Mouse (Mus musculus) kidney, embryonic 16.5 days (tissue): Measurements from ENCODE around the gene Cdc42ep1. TPM values are rescaled to one million over a fixed set of nuclear protein-coding genes. Genes with fewer than 3 reads are reported as not detected.
A peak's percentile ranks its signal among the peaks of the same experiment; 100 is the strongest.

Source experiments
- ATAC-seq: fragments of 200-750 bp; cut with Nextera tagmentation; 2 replicates; pipeline ENCODE4 v1.8.0; 2017; ENCODE audit warnings: moderate TSS enrichment; ENCODE audit not compliant: low FRiP score, low TSS enrichment
- H3K27ac ChIP-seq: fragments of 300-500 bp; sonication (generic); 2 replicates; pipeline ENCODE4 v1.5.1; 2014; ENCODE audit warnings: low read length
- H3K27me3 ChIP-seq: fragments of 300-500 bp; sonication (generic); 2 replicates; pipeline ENCODE4 v1.6.1; 2014; ENCODE audit warnings: low read length, control low read depth, mixed read lengths; ENCODE audit not compliant: insufficient read depth
- H3K36me3 ChIP-seq: fragments of 300-500 bp; sonication (generic); 2 replicates; pipeline ENCODE4 v1.6.1; 2014; ENCODE audit warnings: low read length, control low read depth, mixed read lengths; ENCODE audit not compliant: insufficient read depth
- H3K4me1 ChIP-seq: fragments of 300-500 bp; sonication (generic); 2 replicates; pipeline ENCODE4 v1.6.1; 2014; ENCODE audit warnings: low read length, control low read depth, mixed read lengths; ENCODE audit not compliant: insufficient read depth
- H3K4me2 ChIP-seq: fragments of 300-500 bp; sonication (generic); replicated peaks from 2 replicates; pipeline ENCODE4 v1.6.1; 2014; ENCODE audit warnings: low read depth, low read length
- H3K4me3 ChIP-seq: fragments of 300-500 bp; sonication (generic); 2 replicates; pipeline ENCODE4 v1.5.1; 2014; ENCODE audit warnings: mild to moderate bottlenecking, low read length
- H3K9ac ChIP-seq: fragments of 300-500 bp; sonication (generic); replicated peaks from 2 replicates; pipeline ENCODE4 v1.6.1; 2014; ENCODE audit warnings: low read length
- H3K9me3 ChIP-seq: fragments of 300-500 bp; sonication (generic); 2 replicates; pipeline ENCODE4 v1.6.1; 2016; ENCODE audit warnings: low read length, control low read depth
- WGBS: fragments of 180-500 bp; shearing (Covaris S2); extraction: QIAGEN DNeasy Blood & Tissue Kit; methylation state at CpG from one replicate; pipeline ENCODE4 v1.1.7; 2014; 5-methylcytosine and 5-hydroxymethylcytosine counted together
- polyA plus RNA-seq: library from polyadenylated mRNA; unstranded; fragments of >200 nt; fragmentation: Nextera tagmentation; extraction: Ambion mirVana; gene quantifications from 2 replicates; pipeline ENCODE4 v1.2.1, GENCODE M21; 2015

The Cdc42ep1 gene
- polyA plus RNA-seq, 1 experiment from 2014 or later = 58.5 TPM

DNA sequence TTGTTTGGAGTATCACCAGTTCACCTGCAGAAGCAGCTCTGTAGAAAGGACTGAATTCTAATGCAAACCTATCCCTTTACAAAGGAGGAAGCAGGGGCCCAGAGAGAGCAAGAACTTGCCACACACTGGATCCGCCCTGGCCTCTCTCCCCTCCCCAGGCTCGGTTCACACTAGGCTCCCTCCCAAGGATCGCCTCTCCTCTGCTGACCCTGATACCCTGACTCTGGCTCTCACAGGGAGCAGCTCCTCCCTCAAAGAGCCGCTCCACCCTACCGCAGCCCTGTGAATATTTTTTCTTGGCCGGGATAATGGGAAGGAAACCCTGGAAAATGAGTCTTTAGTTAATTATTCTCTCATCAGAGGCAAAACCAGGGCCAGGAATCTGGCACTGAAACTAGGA is 38.1 kb upstream of the Cdc42ep1 start:
- no peak overlapping the region for H3K4me3 ChIP-seq
- H3K4me2 ChIP-seq = no peak overlapping the region
- 11% methylated on average over 6 of the region's 6 CpGs for WGBS
- peaks cover 13% of the 10 kb centered on the region for H3K27me3 ChIP-seq
- peaks cover 56% of the 10 kb centered on the region for H3K4me1 ChIP-seq
- no peaks in the 10 kb centered on the region for H3K36me3 ChIP-seq
- H3K9ac ChIP-seq = peak overlapping the region; percentile 38
- peak; percentile 35; the same call in 1 of the 2 replicates for ATAC-seq
- no peaks in the 10 kb centered on the region for H3K9me3 ChIP-seq
- peak overlapping the region; percentile 90 for H3K27ac ChIP-seq

DNA sequence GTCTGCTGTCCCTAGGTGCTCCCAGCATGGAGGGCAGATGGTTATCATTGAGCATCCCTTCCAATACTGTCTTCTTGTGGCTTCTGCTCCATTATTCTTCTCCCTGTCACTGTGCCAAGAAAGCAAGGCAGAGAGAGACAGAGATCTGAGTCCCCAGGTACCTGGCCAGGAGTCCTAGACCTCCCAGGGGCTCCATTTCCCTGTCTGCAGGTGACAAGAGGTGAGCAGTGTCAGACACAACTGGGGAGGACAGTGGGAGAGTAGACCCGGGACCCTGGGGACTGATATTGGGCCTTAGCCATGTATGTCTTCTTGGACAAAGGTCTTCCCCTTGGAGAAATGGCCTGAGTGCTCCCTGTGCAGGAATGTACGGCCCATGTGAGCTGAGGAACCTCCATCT is 37.1 kb upstream of the Cdc42ep1 start:
- no peaks in the 10 kb centered on the region for H3K36me3 ChIP-seq
- peaks cover 12% of the 10 kb centered on the region for H3K27me3 ChIP-seq
- no peak overlapping the region for H3K4me2 ChIP-seq
- H3K27ac ChIP-seq = no peak overlapping the region; the same call in 1 of the 2 replicates
- no peak for ATAC-seq
- 71% methylated on average over 2 of the region's 2 CpGs for WGBS
- H3K4me3 ChIP-seq = no peak overlapping the region
- peaks cover 63% of the 10 kb centered on the region for H3K4me1 ChIP-seq
- H3K9ac ChIP-seq = no peak overlapping the region
- no peaks in the 10 kb centered on the region for H3K9me3 ChIP-seq

DNA sequence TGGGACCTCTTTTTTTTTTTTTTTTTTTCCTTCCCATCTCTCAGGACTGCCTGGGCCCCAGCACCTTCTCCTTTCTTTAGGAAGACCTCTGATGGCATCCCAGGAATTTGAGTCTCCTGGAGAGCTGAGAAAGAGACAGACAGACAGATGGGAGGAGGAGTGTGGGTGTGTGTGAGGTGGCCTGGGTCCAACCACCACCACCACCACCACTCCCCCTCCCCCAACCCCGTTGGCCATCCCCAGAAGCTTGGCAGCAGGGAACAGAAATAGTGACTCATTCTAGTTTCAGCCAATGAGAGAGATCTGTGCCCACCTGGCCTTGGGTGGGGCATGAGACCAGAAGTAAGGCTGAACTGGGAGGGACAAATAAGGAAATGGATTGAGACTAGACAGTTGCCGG is 35.8 kb upstream of the Cdc42ep1 start:
- no peak for ATAC-seq
- Histone ChIP-seq H3K9me3 (no peaks in the 10 kb centered on the region), H3K4me2 (no peak overlapping the region), H3K36me3 (no peaks in the 10 kb centered on the region), H3K9ac (no peak overlapping the region), H3K27ac (peak overlapping the region; percentile 50; the same call in 1 of the 2 replicates), H3K4me1 (peaks cover 65% of the 10 kb centered on the region), H3K27me3 (peaks cover 1% of the 10 kb centered on the region), H3K4me3 (no peak overlapping the region)
- 33% methylated on average over 2 of the region's 2 CpGs for WGBS

DNA sequence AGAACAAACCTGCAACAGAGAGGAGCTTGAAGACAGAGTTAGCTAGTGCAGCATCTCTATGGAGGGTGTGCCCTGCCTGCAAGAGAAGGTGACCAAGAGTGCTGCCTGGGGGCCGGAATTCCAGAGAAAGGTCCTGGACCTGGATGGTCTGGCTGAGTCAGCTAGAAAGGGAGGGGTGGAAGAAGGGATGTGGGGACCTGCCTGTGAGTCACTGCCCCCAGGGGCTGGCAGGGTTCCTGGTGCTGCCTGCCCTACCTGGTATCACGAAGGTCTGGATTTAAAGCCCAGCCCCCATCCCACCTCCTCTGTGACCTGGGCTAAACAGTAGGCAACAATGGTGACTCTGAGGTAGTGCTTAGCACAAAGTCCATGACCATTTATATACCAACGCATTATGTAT is 35.3 kb upstream of the Cdc42ep1 start:
- Histone ChIP-seq H3K9me3 (no peaks in the 10 kb centered on the region), H3K36me3 (no peaks in the 10 kb centered on the region), H3K27me3 (no peaks in the 10 kb centered on the region), H3K4me3 (no peak overlapping the region), H3K4me2 (no peak overlapping the region), H3K4me1 (peaks cover 60% of the 10 kb centered on the region), H3K27ac (no peak overlapping the region), H3K9ac (no peak overlapping the region)
- ATAC-seq = no peak
- WGBS = 68% methylated on average over 3 of the region's 3 CpGs

GRCm38 (mm10) chr15:78808980-78809379 is 33.4 kb upstream of the Cdc42ep1 start:
- Histone ChIP-seq H3K4me2 (no peak overlapping the region), H3K4me1 (peaks cover 47% of the 10 kb centered on the region), H3K27me3 (no peaks in the 10 kb centered on the region), H3K27ac (no peak overlapping the region), H3K4me3 (no peak overlapping the region), H3K9me3 (no peaks in the 10 kb centered on the region), H3K36me3 (no peaks in the 10 kb centered on the region), H3K9ac (no peak overlapping the region)
- WGBS = 87% methylated on average over 2 of the region's 2 CpGs
- ATAC-seq = no peak

- whole genome bisulfite sequencing = 53% methylated on average over 9 of the region's 9 CpGs
- no peak for ATAC-seq
- Histone ChIP-seq H3K27ac (no peak overlapping the region), H3K9me3 (no peaks in the 10 kb centered on the region), H3K4me2 (no peak overlapping the region), H3K36me3 (no peaks in the 10 kb centered on the region), H3K9ac (no peak overlapping the region), H3K4me3 (no peak overlapping the region), H3K27me3 (no peaks in the 10 kb centered on the region), H3K4me1 (peaks cover 39% of the 10 kb centered on the region)
Observed at GRCm38 (mm10) chr15:78809739-78810138, 32.7 kb upstream of the Cdc42ep1 start.

GRCm38 (mm10) chr15:78810146-78810545 is 32.3 kb upstream of the Cdc42ep1 start:
- Histone ChIP-seq H3K4me1 (peaks cover 35% of the 10 kb centered on the region), H3K9me3 (no peaks in the 10 kb centered on the region), H3K36me3 (no peaks in the 10 kb centered on the region), H3K9ac (no peak overlapping the region), H3K4me3 (no peak overlapping the region), H3K27ac (no peak overlapping the region), H3K4me2 (no peak overlapping the region), H3K27me3 (no peaks in the 10 kb centered on the region)
- WGBS = 72% methylated on average over 9 of the region's 9 CpGs
- no peak for ATAC-seq

- Histone ChIP-seq H3K27me3 (no peaks in the 10 kb centered on the region), H3K36me3 (no peaks in the 10 kb centered on the region), H3K9me3 (no peaks in the 10 kb centered on the region), H3K4me3 (no peak overlapping the region), H3K4me1 (peaks cover 13% of the 10 kb centered on the region; the same call in 1 of the 2 replicates), H3K4me2 (no peak overlapping the region), H3K27ac (no peak overlapping the region), H3K9ac (no peak overlapping the region)
- 84% methylated on average over 4 of the region's 4 CpGs for WGBS
- ATAC-seq = no peak
Observed at GRCm38 (mm10) chr15:78813603-78814002, 28.8 kb upstream of the Cdc42ep1 start.

DNA sequence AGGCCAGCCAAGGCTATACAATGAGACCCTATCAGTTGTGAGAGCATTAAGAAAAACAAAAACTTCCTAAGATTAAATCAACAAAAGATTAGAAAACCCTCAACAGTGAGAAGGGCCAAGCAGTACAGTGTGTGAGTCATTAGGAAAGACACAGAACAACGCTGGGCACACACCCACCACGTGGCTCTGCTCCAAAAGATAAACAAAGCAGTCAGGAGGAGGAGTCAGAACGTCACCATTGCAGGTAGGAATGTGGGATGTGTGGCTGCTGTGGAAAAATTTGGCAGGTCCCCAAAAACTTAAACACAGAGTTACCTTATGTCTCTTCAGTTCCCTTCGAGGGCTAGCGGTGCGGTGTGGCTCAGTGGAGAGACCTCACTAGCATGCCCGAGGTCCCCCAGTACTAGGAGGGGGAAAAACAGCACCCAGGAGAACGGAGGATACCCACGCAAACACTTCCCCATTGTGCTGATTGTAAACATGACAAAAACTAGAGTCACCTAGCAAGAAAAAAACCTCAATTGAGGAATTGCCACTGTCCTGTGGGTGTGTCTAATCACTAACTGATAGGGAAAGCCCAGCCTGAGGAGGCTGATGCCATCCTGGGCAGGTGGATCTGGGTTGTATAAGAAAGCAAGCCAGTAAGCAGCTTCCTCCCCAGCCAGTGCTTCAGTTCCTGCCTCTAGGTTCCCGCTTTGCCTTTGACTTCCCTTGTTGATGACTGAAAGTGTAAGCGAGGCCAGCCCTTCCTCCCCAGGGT is 26.9 kb upstream of the Cdc42ep1 start:
- H3K9ac ChIP-seq = no peak overlapping the region
- no peak overlapping the region for H3K4me2 ChIP-seq
- no peaks in the 10 kb centered on the region for H3K9me3 ChIP-seq
- no peaks in the 10 kb centered on the region for H3K27me3 ChIP-seq
- WGBS = 50% methylated on average over 11 of the region's 11 CpGs
- peaks cover 6% of the 10 kb centered on the region; the same call in 1 of the 2 replicates for H3K4me1 ChIP-seq
- ATAC-seq = 0 out of 2 replicates have a peak, but pooled peaks have one; percentile 39
- no peaks in the 10 kb centered on the region for H3K36me3 ChIP-seq
- H3K27ac ChIP-seq = no peak overlapping the region
- H3K4me3 ChIP-seq = no peak overlapping the region

- Histone ChIP-seq H3K27ac (no peak overlapping the region), H3K36me3 (no peaks in the 10 kb centered on the region), H3K4me1 (peaks cover 6% of the 10 kb centered on the region; the same call in 1 of the 2 replicates), H3K4me3 (no peak overlapping the region), H3K27me3 (no peaks in the 10 kb centered on the region), H3K9me3 (no peaks in the 10 kb centered on the region), H3K4me2 (no peak overlapping the region), H3K9ac (no peak overlapping the region)
- ATAC-seq = no peak
- 59% methylated on average over 6 of the region's 6 CpGs for WGBS
Observed at GRCm38 (mm10) chr15:78816074-78816391, 26.4 kb upstream of the Cdc42ep1 start.
